Mouse (Mus musculus) spleen, postnatal 4 days (tissue): ENCODE measurements around the gene Spata25.
"Not testable (repeated sequence)": the region's sequence is repeated elsewhere in the genome, so short reads cannot be mapped to it uniquely, and the experiment has no call there.

Source experiments
- DNase-seq, 2 experiments: peaks; one replicate each; pipeline ENCODE4 v3.0.0; 2022; ENCODE audit warnings: low spot score in 2 of 2

Spata25 gene

DNA sequence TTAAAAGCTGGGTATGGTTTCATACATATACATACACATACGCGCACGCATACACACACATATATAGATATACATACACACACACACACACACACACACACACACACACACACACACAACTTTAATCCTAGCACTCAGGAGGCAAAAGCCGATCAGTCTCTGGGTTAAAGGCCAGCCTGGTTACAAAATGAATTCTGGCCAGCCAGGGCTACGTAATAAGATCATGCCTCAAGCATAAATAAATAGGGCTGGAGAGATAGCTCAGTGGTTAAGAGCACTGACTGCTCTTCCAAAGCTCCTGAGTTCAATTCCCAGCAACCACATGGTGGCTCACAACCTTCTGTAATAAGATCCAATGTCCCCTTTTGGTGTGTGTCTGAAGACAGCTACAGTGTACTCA is 27.2 kb upstream of the Spata25 start:
- not testable (repeated sequence) for DNase-seq

GRCm38 (mm10) chr2:164850061-164850460 is 21.7 kb upstream of the Spata25 start:
- DNase-seq = no peak

DNA sequence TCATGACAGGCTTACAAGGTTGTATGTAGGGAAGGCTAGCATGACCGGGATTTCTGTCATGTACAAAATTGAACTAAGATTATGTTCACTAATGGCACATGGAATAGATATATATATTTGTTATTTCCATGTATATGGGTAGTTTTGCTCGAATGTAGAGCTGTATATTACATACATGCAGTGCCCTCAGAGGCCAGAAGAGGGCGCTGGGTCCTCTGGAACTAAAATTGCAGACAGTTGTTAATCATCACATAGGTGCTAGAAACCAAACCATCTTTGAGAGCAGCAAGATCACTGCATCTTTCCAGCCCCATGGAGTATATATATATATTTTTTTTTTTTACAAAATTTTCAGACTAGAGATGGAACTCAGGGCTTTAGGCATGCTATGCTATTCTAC is 17.4 kb upstream of the Spata25 start:
- DNase-seq = no peak

GRCm38 (mm10) chr2:164835164-164835563 is 6.8 kb upstream of the Spata25 start:
- DNase-seq = no peak

- no peak for DNase-seq
These were observed 6.2 kb upstream of the Spata25 start for GRCm38 (mm10) chr2:164834531-164834930.

DNA sequence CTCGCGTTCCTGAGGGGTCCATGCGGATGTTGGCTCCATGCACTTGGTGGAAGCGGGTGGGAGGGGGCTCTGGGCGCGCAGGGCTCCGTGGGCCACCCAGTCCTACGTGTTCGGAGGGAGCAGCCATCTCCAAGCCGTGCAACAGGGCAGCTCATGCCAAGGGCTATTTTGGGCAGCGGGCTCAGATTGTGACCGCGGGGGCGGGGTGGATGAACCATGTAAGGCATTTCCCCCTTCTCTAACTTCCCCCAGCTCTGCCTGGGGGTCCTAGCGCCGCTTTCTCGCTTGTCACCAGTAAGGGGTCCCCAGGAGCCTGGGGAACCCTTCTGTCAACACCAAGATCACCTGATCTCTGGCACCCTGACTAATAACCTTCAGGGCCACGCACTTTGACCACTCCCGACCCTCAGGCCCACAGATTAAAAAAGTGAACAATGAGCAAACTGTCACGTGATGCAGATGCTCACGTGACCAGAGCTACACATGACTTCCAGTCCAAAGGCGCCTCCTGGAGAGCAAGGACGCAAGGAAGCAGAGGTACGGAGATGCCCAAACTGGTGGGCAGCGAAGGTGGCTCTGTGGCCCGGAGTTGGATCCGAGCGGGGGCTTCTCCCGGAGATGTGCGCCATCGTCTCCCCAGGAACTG is 5.1 kb upstream of the Spata25 start, which contains the start of gene Neurl2:
TSS of gene Neurl2 (minus strand) at position 143 of the 646 bp plus-strand sequence.
- DNase-seq = peak; percentile 78 to 87

- peak; percentile 79 to 89 for DNase-seq
These were observed 4.5 kb upstream of the Spata25 start, which contains the start of gene Ctsa for GRCm38 (mm10) chr2:164832748-164833301. Gene Ctsa (plus strand): TSS chr2:164832873.

- no peak for DNase-seq
These were observed 3.9 kb upstream of the Spata25 start for GRCm38 (mm10) chr2:164832032-164832747.

DNA sequence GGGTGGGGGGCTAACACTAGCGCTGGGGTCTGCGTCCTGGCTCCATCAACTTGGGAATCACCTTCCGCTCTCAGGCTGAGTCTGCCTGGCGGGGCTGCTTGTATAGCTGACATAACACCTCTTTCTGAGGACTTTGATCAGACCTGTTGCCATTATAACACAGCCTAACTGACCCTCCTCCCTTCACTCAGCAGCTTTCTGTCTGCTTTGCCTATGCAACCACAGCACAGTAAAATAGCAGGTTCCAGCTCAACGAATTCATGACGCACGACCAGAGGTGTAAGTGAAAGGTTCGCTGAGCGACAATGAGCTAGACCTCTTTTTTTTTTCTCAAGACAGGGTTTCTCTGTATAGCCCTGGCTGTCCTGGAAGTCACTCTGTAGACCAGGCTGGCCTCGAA is 2.7 kb upstream of the Spata25 start:
- DNase-seq = no peak

GRCm38 (mm10) chr2:164829090-164829489 is 753 bp upstream of the Spata25 start:
- no peak for DNase-seq

DNA sequence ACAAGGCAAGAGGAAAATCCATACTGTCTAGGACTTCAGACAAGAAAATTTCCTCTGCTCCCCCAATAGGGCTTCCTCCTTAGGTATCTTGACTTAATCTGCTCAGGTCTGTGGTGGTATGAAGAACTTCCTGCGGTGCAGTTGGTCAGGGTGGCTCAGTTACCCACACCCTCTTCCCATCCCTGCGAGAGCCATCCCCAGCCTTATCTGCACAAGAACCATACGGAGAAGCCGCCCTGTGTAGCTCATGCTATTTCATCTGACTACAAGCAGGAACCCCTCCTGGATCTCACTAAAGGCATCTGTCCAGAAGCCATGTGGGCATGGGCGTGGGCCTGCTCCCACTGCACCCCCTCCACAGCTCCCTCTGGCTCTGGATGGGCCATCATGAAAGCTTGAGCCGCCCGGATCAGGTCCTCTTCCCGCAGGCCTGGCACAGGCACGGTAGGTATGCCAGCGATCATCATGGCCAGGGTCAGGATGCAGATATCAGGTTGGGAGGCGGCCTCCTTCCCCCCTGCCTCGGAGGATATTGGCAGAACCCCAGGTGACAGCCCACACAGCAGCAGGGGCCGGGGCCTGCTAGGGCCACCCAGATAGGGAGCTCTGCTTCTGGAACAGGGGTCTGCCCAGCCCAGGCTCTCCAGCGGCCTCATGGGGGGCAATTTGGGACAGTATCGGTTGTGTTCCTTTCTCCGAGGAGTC is 1.0 kb downstream of the Spata25 start:
- no peak for DNase-seq

- DNase-seq = no peak
These were observed 2.8 kb downstream of the Spata25 start for GRCm38 (mm10) chr2:164825521-164825920.

DNA sequence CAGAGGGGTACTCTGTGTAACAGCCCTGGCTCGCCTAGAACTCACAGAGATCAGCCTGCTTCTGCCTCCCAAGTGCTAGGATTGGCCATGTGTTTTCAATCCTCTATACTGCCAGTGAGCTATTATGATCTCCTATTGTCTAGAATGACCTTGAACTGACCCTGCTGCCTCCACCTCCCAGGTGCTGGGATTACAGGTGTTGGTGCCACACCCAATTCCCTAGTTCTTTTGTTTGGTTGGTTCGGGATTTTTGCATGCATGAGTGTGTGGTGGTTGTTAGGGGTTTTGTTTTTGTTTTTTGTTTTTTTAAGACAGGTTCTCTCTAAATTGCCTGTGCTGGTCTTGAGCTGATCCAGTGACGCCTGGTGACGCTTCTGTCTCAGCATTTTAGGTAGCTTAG is 4.4 kb downstream of the Spata25 start:
- DNase-seq = no peak

DNA sequence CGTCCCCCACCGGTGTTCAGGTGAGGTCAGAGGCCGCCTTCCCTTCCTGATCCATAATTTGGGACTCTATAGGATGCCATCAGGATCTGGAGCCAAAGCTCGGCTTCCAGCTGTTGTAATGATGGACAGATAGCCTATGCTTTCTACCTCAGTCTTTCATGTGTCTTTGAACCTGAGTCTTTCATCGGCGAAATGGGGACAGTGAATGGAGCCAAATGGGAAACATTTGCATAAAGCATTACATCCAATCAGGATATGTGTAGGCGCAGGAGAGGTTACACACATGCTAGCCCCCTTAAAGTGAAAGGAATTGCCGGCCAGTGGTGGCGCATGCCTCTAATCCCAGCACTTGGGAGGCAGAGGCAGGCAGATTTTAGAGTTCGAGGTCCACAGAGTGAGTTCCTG is 5.2 kb downstream of the Spata25 start:
- no peak for DNase-seq

- peak; percentile 100 for DNase-seq
These were observed 5.6 kb downstream of the Spata25 start, which contains the start of gene Zswim1 for GRCm38 (mm10) chr2:164822636-164823165. Gene Zswim1 (plus strand): TSS chr2:164822686.

GRCm38 (mm10) chr2:164821060-164821459 is 7.3 kb downstream of the Spata25 start:
- no peak for DNase-seq

DNA sequence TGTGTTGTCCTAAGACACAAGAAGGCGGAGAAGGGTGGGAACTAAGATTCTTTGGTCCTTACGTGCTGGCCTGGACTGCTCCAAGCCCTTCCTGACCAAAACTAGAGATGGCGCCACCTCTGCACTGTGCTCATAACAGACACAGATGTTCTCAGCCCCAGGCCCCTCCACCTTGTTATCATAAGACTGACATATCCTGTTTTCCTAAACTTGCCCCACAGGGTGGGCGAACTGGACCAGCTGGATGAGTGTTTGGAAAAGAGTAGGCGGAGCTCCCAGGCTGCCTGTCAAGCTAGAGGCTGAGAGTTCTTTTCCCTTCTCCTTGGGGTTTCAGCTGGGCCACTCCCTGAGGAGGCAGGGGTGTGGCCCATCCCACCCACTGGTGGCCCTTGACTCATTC is 10.6 kb downstream of the Spata25 start:
- no peak for DNase-seq

DNA sequence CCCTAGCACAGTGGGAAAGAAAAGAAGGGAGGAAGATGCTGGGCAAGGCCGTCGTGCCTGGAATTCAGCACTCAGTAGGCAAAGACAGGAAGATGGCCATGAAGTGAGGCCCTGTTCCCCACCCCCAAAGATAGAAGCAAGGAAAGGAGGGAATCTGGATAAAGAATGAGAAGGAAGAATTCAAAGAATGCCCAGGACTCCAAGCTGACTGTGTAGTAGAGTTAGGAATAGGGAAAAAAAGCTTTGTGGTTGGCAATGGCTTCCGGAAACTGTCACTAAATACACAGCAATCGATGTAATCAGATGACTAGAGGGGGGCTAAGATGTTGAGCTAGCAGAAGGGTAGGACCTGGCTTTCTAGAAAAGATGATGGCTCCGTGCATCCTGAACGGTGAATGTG is 11.1 kb downstream of the Spata25 start:
- DNase-seq = no peak

- DNase-seq = no peak
These were observed 12.5 kb downstream of the Spata25 start for GRCm38 (mm10) chr2:164815821-164816220.

DNA sequence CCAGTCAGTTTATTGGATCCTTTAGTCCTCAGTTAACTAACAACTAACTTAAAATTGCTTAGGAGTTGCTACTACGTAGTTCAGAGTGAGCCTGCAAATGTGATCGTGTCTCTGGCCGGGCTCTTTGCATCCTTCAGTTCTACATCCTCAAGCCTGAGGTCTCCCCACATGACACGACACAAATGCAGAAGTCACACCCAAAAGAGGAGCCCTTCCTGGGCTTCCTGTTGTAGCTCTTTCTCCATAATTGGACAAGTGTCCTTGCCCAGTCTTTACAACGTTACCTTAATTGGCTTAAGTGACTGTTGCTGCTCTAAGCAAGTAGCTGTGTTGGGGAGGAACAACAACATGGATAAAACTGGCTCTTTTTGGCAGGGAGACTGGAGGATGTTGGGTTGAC is 13.0 kb downstream of the Spata25 start:
- no peak for DNase-seq

- no peak for DNase-seq
These were observed 14.8 kb downstream of the Spata25 start for GRCm38 (mm10) chr2:164813557-164813956.

DNA sequence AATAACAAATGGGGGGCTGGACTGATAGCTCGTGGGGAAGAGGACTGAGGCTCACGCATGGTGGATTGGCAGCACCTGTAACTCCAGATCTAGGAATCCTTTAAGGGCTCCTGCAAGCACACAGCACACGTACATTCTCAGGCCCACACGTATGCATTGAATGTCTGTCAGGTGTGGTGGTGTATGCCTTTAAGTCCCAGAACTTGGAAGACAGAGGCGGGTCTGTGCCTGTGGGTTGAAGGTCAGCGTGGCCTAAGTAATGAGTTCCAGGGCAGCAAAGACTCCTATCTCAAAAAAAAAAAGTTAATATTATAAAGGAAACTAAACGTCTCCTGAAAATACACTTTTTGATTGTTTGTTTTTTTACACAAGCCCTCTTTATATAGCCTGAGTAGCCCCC is 21.7 kb downstream of the Spata25 start:
- no peak for DNase-seq
